Mouse (Mus musculus): ENCODE data around the gene Ppp2r5a.

DNA sequence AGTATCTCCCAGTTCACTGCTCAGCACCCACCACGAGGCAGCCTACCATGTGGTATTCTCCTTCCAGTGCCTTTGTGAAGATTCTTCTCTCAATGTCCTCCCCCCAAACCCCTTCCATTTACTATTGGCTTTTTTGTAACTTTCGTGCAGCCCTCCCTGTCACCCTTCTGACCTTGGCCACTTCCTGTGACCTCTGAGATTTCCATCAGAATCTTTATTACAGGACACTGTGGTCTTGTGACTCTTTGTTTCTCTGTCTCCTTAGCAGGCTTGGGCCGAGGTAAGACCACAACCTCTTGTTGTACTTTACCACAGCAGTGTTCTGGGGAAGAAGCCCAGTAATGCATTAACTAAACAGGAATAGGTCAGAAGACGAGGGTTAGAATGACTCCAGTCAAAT lies 15.9 kb upstream of the Ppp2r5a start:
- TF ChIP-seq POLR2A (IDR thresholded peaks at IDR 0.05; ENCODE audit: control insufficient read depth, extremely low read depth, insufficient read depth, low read length, poor library complexity) (no peak), CTCF (IDR thresholded peaks at IDR 0.05; ENCODE audit: borderline replicate concordance, control insufficient read depth, extremely low read depth, insufficient read depth, low read length, poor library complexity) (no peak)
